Mouse (Mus musculus) CH12.LX (cell line): ENCODE measurements around the gene Acsm2. TPM values are rescaled to one million over a fixed set of nuclear protein-coding genes. Genes with fewer than 3 reads are reported as not detected.

Experiments used
- DNase-seq: peaks from one replicate; pipeline ENCODE4 v3.0.0-alpha.2; 2013; ENCODE audit errors: extremely low read depth
- H3K27ac ChIP-seq: 2 replicates; pipeline ENCODE4 v1.5.1; 2012; ENCODE audit warnings: low read depth, mild to moderate bottlenecking, control low read depth, moderate library complexity; ENCODE audit not compliant: insufficient read depth
- H3K27me3 ChIP-seq: replicated peaks from 2 replicates; pipeline ENCODE3; 2012; ENCODE audit warnings: inconsistent platforms
- H3K36me3 ChIP-seq, 2 experiments: replicated peaks in 1 of 2; 2 replicates each; pipeline versions ENCODE3 to v1.6.1; 2012; ENCODE audit warnings: inconsistent platforms in 1 of 2, low read length in 1 of 2, mild to moderate bottlenecking in 1 of 2, mixed read lengths in 1 of 2, moderate library complexity in 1 of 2; ENCODE audit not compliant: control insufficient read depth in 1 of 2, insufficient read depth in 1 of 2
- H3K4me1 ChIP-seq, 2 experiments: 2 replicates each; pipeline ENCODE4 v1.6.1; 2012; ENCODE audit warnings: inconsistent platforms in 1 of 2, moderate library complexity in 1 of 2; ENCODE audit not compliant: insufficient read depth in 2 of 2, control insufficient read depth in 1 of 2
- H3K4me2 ChIP-seq: 2 replicates; pipeline ENCODE4 v1.6.1; 2012; ENCODE audit warnings: low read depth, mild to moderate bottlenecking, control low read depth; ENCODE audit not compliant: poor library complexity, insufficient read depth, severe bottlenecking
- H3K4me3 ChIP-seq, 3 experiments: fragments of 150-350 bp in 1 of 3; sonication (generic) in 1 of 3; replicated peaks in 1 of 3; 2 replicates each; pipeline versions ENCODE3 to v1.5.1; 2011 to 2012; ENCODE audit warnings: low read depth in 2 of 3, low read length in 2 of 3, mild to moderate bottlenecking in 2 of 3, moderate library complexity in 2 of 3, control low read depth in 1 of 3, improper control_type of control experiment in 1 of 3, inconsistent platforms in 1 of 3, mixed read lengths in 1 of 3; ENCODE audit not compliant: poor library complexity in 1 of 3
- H3K79me2 ChIP-seq: replicated peaks from 2 replicates; pipeline ENCODE4 v1.6.1; 2012; ENCODE audit warnings: mild to moderate bottlenecking, moderate library complexity; ENCODE audit not compliant: control insufficient read depth, poor library complexity, insufficient read depth, severe bottlenecking; ENCODE audit errors: extremely low read depth
- H3K9ac ChIP-seq: 2 replicates; pipeline ENCODE4 v1.6.1; 2012; ENCODE audit warnings: low read depth, mild to moderate bottlenecking, control low read depth, moderate library complexity; ENCODE audit not compliant: insufficient read depth
- H3K9me3 ChIP-seq: replicated peaks from 2 replicates; pipeline ENCODE3; 2012; ENCODE audit warnings: low read length, inconsistent platforms, mixed read lengths
- BHLHE40 ChIP-seq: IDR thresholded peaks from 2 replicates; pipeline ENCODE4 v1.6.1; 2011; ENCODE audit warnings: mild to moderate bottlenecking, low read depth, low read length, improper control_type of control experiment
- CHD1 ChIP-seq: IDR thresholded peaks from 2 replicates; pipeline ENCODE4 v1.6.1; 2012; ENCODE audit warnings: low read depth, low read length, improper control_type of control experiment, inconsistent platforms
- CTCF ChIP-seq, 2 experiments: IDR thresholded peaks in 1 of 2; conservative IDR thresholded peaks in 1 of 2; 2 replicates each; pipeline ENCODE4 v1.5.1; 2011 to 2012; ENCODE audit warnings: low read depth in 2 of 2, low read length in 2 of 2, improper control_type of control experiment in 1 of 2, inconsistent platforms in 1 of 2, mild to moderate bottlenecking in 1 of 2, moderate library complexity in 1 of 2
- E2F4 ChIP-seq: IDR thresholded peaks from 2 replicates; pipeline ENCODE4 v1.6.1; 2011; ENCODE audit warnings: low read depth, low read length, improper control_type of control experiment; ENCODE audit not compliant: insufficient replicate concordance
- ELF1 ChIP-seq: IDR thresholded peaks from 2 replicates; pipeline ENCODE4 v1.6.1; 2014; ENCODE audit warnings: low read depth, mild to moderate bottlenecking, inconsistent platforms, low read length, improper control_type of control experiment
- ETS1 ChIP-seq: conservative IDR thresholded peaks from 2 replicates; pipeline ENCODE4 v1.6.1; 2012; ENCODE audit warnings: low read depth, mild to moderate bottlenecking, inconsistent platforms, low read length, improper control_type of control experiment, moderate library complexity
- GABPA ChIP-seq: IDR thresholded peaks from 2 replicates; pipeline ENCODE4 v1.6.1; 2012; ENCODE audit warnings: low read depth, low read length, improper control_type of control experiment, inconsistent platforms; ENCODE audit not compliant: insufficient replicate concordance
- JUND ChIP-seq: conservative IDR thresholded peaks from 2 replicates; pipeline ENCODE4 v1.6.1; 2011; ENCODE audit warnings: low read depth, low read length, improper control_type of control experiment
- NRF1 ChIP-seq: IDR thresholded peaks from 2 replicates; pipeline ENCODE4 v1.6.1; 2014; ENCODE audit warnings: low read depth, mild to moderate bottlenecking, inconsistent platforms, low read length, improper control_type of control experiment, moderate library complexity
- POLR2A ChIP-seq: IDR thresholded peaks from 2 replicates; pipeline ENCODE4 v1.6.1; 2011; ENCODE audit warnings: low read depth, mild to moderate bottlenecking, improper control_type of control experiment, low read length
- POLR2AphosphoS2 ChIP-seq: IDR thresholded peaks from 2 replicates; pipeline ENCODE4 v1.6.1; 2011; ENCODE audit warnings: low read depth, low read length, improper control_type of control experiment
- RAD21 ChIP-seq: IDR thresholded peaks from 2 replicates; pipeline ENCODE4 v1.6.1; 2011; ENCODE audit warnings: low read depth, mild to moderate bottlenecking, low read length, improper control_type of control experiment, moderate library complexity
- RCOR1 ChIP-seq: conservative IDR thresholded peaks from 2 replicates; pipeline ENCODE4 v1.6.1; 2012; ENCODE audit warnings: low read depth, mild to moderate bottlenecking, inconsistent platforms, low read length, improper control_type of control experiment
- SIN3A ChIP-seq: IDR thresholded peaks from 2 replicates; pipeline ENCODE4 v1.6.1; 2012; ENCODE audit warnings: low read length, improper control_type of control experiment, inconsistent platforms
- UBTF ChIP-seq: IDR thresholded peaks from 2 replicates; pipeline ENCODE4 v1.6.1; 2012; ENCODE audit warnings: low read depth, mild to moderate bottlenecking, inconsistent platforms, low read length, improper control_type of control experiment, moderate library complexity
- USF1 ChIP-seq: IDR thresholded peaks from 2 replicates; pipeline ENCODE4 v1.6.1; 2014; ENCODE audit warnings: low read depth, mild to moderate bottlenecking, inconsistent platforms, low read length, improper control_type of control experiment
- ZC3H11A ChIP-seq: IDR thresholded peaks from 2 replicates; pipeline ENCODE4 v1.6.1; 2012; ENCODE audit warnings: low read depth, mild to moderate bottlenecking, inconsistent platforms, low read length, improper control_type of control experiment
- ZKSCAN1 ChIP-seq: IDR thresholded peaks from 2 replicates; pipeline ENCODE4 v1.6.1; 2012; ENCODE audit warnings: low read depth, inconsistent platforms, low read length, improper control_type of control experiment, borderline replicate concordance
- dilution Hi-C: fragments of 300-500 bp; cut with MboI; formaldehyde crosslinking; loops from 2 replicates; pipeline ENCODE4 v1.14.3; 2020; ENCODE audit warnings: low sequenced_read_pairs; ENCODE audit not compliant: extremely low pct_unique_long_range_greater_than_20kb, extremely low pct_ligation_motif_present
- in situ Hi-C: fragments of 300-500 bp; cut with MboI; formaldehyde crosslinking; loops from 3 replicates; pipeline ENCODE4 v1.14.3; 2019; ENCODE audit warnings: low sequenced_read_pairs, low pct_ligation_motif_present, low pct_unique_long_range_greater_than_20kb, mixed read lengths
- polyA plus RNA-seq: library from polyadenylated mRNA; unstranded; fragments of >175 nt; gene quantifications from 2 replicates; pipeline ENCODE4 v1.2.1, GENCODE M21; 2012; ENCODE audit warnings: low read depth; ENCODE audit not compliant: insufficient read length
- total RNA-seq, 2 experiments: library from RNA; depleted of rRNA; stranded (reverse); fragments of 300-350 nt in 1 of 2; fragments of >200 nt in 1 of 2; gene quantifications; 2 replicates each; pipeline ENCODE4 v1.2.3; 2012 to 2014

The Acsm2 gene
- total and polyA plus RNA-seq, 3 experiments = not detected

DNA sequence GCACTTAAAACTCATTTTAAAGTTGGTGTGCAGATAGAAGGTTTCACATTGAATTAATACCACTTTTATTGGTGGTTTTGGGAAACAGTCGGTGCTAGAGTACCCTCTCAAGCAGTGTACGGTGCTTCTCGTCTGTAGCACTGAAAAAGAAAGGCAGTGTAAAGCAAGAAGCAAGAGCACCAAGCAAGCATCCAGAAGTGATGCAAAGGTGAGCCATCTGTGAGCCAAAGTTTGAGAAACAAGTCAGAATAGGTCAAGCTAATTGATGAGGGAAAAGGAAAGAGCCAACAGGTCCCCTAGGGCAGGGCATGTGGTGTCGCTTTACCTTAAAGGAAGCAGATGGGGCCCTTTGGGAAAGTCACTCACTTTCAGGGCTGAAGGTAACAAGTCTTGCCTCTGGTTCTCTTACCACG, 52.5 kb downstream of the Acsm2 start, which contains the start of gene Acsm1:
Gene Acsm1, plus strand, starts transcription at position 363 of the 413 bp plus-strand sequence.
- dilution Hi-C loops = no loop called here
- Histone ChIP-seq H3K9ac (no peak within 1 kb of the TSS), H3K4me3 (no peak within 1 kb of the TSS)
- no peak for TF ChIP-seq GABPA
- TF ChIP-seq SIN3A = no peak
- TF ChIP-seq CTCF (conservative IDR thresholded peaks at IDR 0.05 in 1 of 2, IDR thresholded peaks at IDR 0.05 in 1 of 2; ENCODE audit: low read depth in 2 of 2, low read length in 2 of 2) = no peak
- no peak for TF ChIP-seq RAD21
- TF ChIP-seq, all 38 proteins: peak for 0
- H3K9me3 ChIP-seq = no peaks in the 10 kb centered on the region
- H3K4me1 ChIP-seq = peaks cover 0 to 7% of the 10 kb centered on the region in 2 experiments; a peak in 2 of 4 replicates
- no peak for DNase-seq
- H3K79me2 ChIP-seq = no peaks in the 10 kb centered on the region
- in situ Hi-C loops = no loop called here
- no peaks in the 10 kb centered on the region for H3K36me3 ChIP-seq
- H3K27me3 ChIP-seq = no peaks in the 10 kb centered on the region
- no peak within 1 kb of the TSS for H3K27ac ChIP-seq
- no peak within 1 kb of the TSS for H3K4me2 ChIP-seq

DNA sequence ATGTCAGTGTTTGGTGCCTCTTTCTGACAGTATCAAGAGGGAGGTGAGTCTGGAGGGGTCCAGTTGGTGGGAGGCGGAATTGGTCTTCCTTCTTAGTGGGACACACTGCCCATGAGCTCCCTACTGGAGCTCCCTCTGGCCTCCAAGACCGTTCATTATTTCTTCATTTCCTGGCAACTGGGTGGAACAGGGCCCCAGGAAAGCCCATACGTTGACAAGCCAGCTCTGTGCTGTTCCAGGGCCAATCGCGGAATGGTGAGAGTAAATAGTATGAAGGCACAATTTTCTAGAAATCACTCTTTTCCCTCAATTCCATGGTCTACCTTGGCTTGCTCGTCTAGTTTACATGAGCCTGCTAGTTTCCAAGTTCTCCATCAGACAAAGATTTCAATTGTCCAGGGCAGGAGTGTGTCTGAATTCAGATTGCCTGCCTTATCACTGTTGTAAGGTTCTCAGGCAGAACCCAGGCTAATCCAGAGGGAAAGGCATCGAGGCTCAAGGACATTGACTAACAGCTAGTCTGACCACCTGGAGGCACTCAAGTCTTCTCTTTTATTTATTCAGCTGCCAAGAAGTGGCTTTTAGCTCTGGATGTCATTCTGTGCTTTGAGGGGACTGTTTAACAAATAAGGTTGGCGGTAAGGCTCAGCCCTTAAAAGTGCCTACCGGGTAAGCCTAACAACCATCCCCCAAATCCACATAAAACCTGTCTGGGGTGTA, 53.8 kb downstream of the Acsm2 start:
- Histone ChIP-seq H3K79me2 (no peaks in the 10 kb centered on the region), H3K9me3 (no peaks in the 10 kb centered on the region), H3K27me3 (no peaks in the 10 kb centered on the region)
- TF ChIP-seq SIN3A (no peak), POLR2AphosphoS2 (no peak), UBTF (no peak), JUND (no peak), POLR2A (no peak), BHLHE40 (no peak), CHD1 (no peak), RCOR1 (no peak), E2F4 (no peak), ZC3H11A (no peak), ETS1 (no peak), ZKSCAN1 (no peak), USF1 (no peak), NRF1 (no peak), ELF1 (no peak), CTCF (conservative IDR thresholded peaks at IDR 0.05 in 1 of 2, IDR thresholded peaks at IDR 0.05 in 1 of 2; ENCODE audit: low read depth in 2 of 2, low read length in 2 of 2) (no peak)
- TF ChIP-seq, all 38 proteins: peak for 0
- peaks cover 0 to 7% of the 10 kb centered on the region in 2 experiments; a peak in 2 of 4 replicates for H3K4me1 ChIP-seq
- no peak overlapping the region for H3K4me2 ChIP-seq
- no peak for DNase-seq
- in situ Hi-C loops (no loop called here), dilution Hi-C loops (no loop called here)
- no peaks in the 10 kb centered on the region for H3K36me3 ChIP-seq
- H3K4me3 ChIP-seq = no peak overlapping the region
- H3K27ac ChIP-seq = no peak overlapping the region
- H3K9ac ChIP-seq = no peak overlapping the region
